Mouse (Mus musculus) forebrain, embryonic 12.5 days (tissue): ENCODE data around the gene Fcgr4. TPM values are rescaled to one million over a fixed set of nuclear protein-coding genes. Genes with fewer than 3 reads are reported as not detected.
"Not testable (repeated sequence)": the region's sequence is repeated elsewhere in the genome, so short reads cannot be mapped to it uniquely, and the experiment has no call there.

ENCODE experiments used
- ATAC-seq: fragments of 200-750 bp; cut with Nextera tagmentation; 2 replicates; pipeline ENCODE4 v1.8.0; 2017; ENCODE audit warnings: moderate TSS enrichment; ENCODE audit not compliant: low FRiP score
- H3K27ac ChIP-seq: fragments of 300-500 bp; sonication (generic); 2 replicates; pipeline ENCODE4 v1.5.1; 2016; ENCODE audit warnings: mild to moderate bottlenecking
- H3K27me3 ChIP-seq: fragments of 300-500 bp; sonication (generic); 2 replicates; pipeline ENCODE4 v1.6.1; 2016; ENCODE audit warnings: mild to moderate bottlenecking
- H3K36me3 ChIP-seq: fragments of 300-500 bp; sonication (generic); replicated peaks from 2 replicates; pipeline ENCODE4 v1.6.1; 2016; ENCODE audit warnings: mild to moderate bottlenecking
- H3K4me1 ChIP-seq: fragments of 300-500 bp; sonication (generic); 2 replicates; pipeline ENCODE4 v1.6.1; 2016
- H3K4me2 ChIP-seq: fragments of 300-500 bp; sonication (generic); 2 replicates; pipeline ENCODE4 v1.6.1; 2016; ENCODE audit warnings: mild to moderate bottlenecking, moderate library complexity
- H3K4me3 ChIP-seq: fragments of 300-500 bp; sonication (generic); replicated peaks from 2 replicates; pipeline ENCODE4 v1.5.1; 2016; ENCODE audit warnings: mild to moderate bottlenecking
- H3K9ac ChIP-seq: fragments of 300-500 bp; sonication (generic); 2 replicates; pipeline ENCODE4 v1.6.1; 2016; ENCODE audit warnings: mild to moderate bottlenecking
- H3K9me3 ChIP-seq: fragments of 300-500 bp; sonication (generic); 2 replicates; pipeline ENCODE4 v1.6.1; 2016
- WGBS: fragments of 180-500 bp; shearing (Covaris S2); methylation state at CpG from one replicate; pipeline ENCODE4 v1.1.7; 2016; 5-methylcytosine and 5-hydroxymethylcytosine counted together
- polyA plus RNA-seq: library from polyadenylated mRNA; unstranded; fragments of >200 nt; fragmentation: Nextera tagmentation; extraction: Ambion mirVana; gene quantifications from 2 replicates; pipeline ENCODE4 v1.2.1, GENCODE M21; 2016

The Fcgr4 gene
- polyA plus RNA-seq, 1 experiment from 2014 or later = 0.26 TPM

- H3K9ac ChIP-seq = 0 out of 2 replicates have a peak within 1 kb of the TSS, but pooled peaks have one; percentile 8
- peak within 1 kb of the TSS; percentile 39 for H3K4me3 ChIP-seq
- H3K4me1 ChIP-seq, H3K36me3 ChIP-seq, H3K9me3 ChIP-seq, H3K27ac ChIP-seq: not testable (repeated sequence)
- 1% methylated on average over 44 of the region's 75 CpGs for WGBS
- peak; percentile 75 for ATAC-seq
- H3K4me2 ChIP-seq = peak within 1 kb of the TSS; percentile 51
- peaks cover 44% of the 10 kb centered on the region for H3K27me3 ChIP-seq
Measured at GRCm38 (mm10) chr1:171064491-171065242, 45.9 kb downstream of the Fcgr4 start, which contains the start of gene Fcgr3. Fcgr3 (minus strand) TSS chr1:171064935.

GRCm38 (mm10) chr1:171065243-171065587 lies 46.5 kb downstream of the Fcgr4 start:
- peaks cover 48% of the 10 kb centered on the region for H3K27me3 ChIP-seq
- H3K4me2 ChIP-seq = peak overlapping the region; percentile 46
- H3K4me3 ChIP-seq = peak overlapping the region; percentile 39
- ATAC-seq = peak; percentile 39
- H3K9ac ChIP-seq, H3K4me1 ChIP-seq, H3K27ac ChIP-seq, H3K9me3 ChIP-seq, H3K36me3 ChIP-seq: not testable (repeated sequence)
- under 1% methylated on average over 25 of the region's 35 CpGs for WGBS

GRCm38 (mm10) chr1:171065768-171066167 lies 47.0 kb downstream of the Fcgr4 start:
- not testable (repeated sequence) for H3K9ac ChIP-seq, H3K27ac ChIP-seq, H3K36me3 ChIP-seq, H3K9me3 ChIP-seq, H3K4me1 ChIP-seq
- Histone ChIP-seq H3K27me3 (peaks cover 47% of the 10 kb centered on the region), H3K4me3 (peak overlapping the region; percentile 39), H3K4me2 (peak overlapping the region; percentile 50)
- WGBS = 6% methylated on average over 31 of the region's 45 CpGs
- peak; percentile 5 for ATAC-seq

- H3K4me1 ChIP-seq, H3K9ac ChIP-seq, H3K27ac ChIP-seq, H3K4me2 ChIP-seq, H3K4me3 ChIP-seq, H3K9me3 ChIP-seq, H3K36me3 ChIP-seq: not testable (repeated sequence)
- peak; percentile 25 for ATAC-seq
- H3K27me3 ChIP-seq = peaks cover 53% of the 10 kb centered on the region
- WGBS = 20% methylated on average over 5 of the region's 10 CpGs
Measured at GRCm38 (mm10) chr1:171066583-171066982, 47.9 kb downstream of the Fcgr4 start.

- H3K36me3 ChIP-seq, H3K9me3 ChIP-seq, H3K9ac ChIP-seq, H3K4me2 ChIP-seq, ATAC-seq, H3K4me1 ChIP-seq, H3K27ac ChIP-seq, H3K4me3 ChIP-seq: not testable (repeated sequence)
- 51% methylated on average over 5 of the region's 5 CpGs for WGBS
- H3K27me3 ChIP-seq = peaks cover 53% of the 10 kb centered on the region
Measured at GRCm38 (mm10) chr1:171067928-171068327, 49.2 kb downstream of the Fcgr4 start.

GRCm38 (mm10) chr1:171069508-171069907 lies 50.8 kb downstream of the Fcgr4 start:
- H3K27me3 ChIP-seq = peaks cover 49% of the 10 kb centered on the region
- ATAC-seq = not testable (repeated sequence)

GRCm38 (mm10) chr1:171070879-171071278 lies 52.2 kb downstream of the Fcgr4 start:
- H3K27ac ChIP-seq, ATAC-seq, H3K9ac ChIP-seq, H3K4me1 ChIP-seq, H3K4me3 ChIP-seq, H3K9me3 ChIP-seq, H3K36me3 ChIP-seq: not testable (repeated sequence)
- 20% methylated on average over 15 of the region's 16 CpGs for WGBS
- 0 out of 2 replicates have a peak overlapping the region, but pooled peaks have one; percentile 0 for H3K4me2 ChIP-seq
- H3K27me3 ChIP-seq = peaks cover 42% of the 10 kb centered on the region

More at GRCm38 (mm10) chr1:171069508-171069907, 50.8 kb downstream of the Fcgr4 start:
- not testable (repeated sequence) for H3K4me3 ChIP-seq, H3K9me3 ChIP-seq, H3K9ac ChIP-seq, H3K4me2 ChIP-seq, H3K27ac ChIP-seq, H3K36me3 ChIP-seq, H3K4me1 ChIP-seq
- WGBS = 66% methylated on average over 3 of the region's 3 CpGs

- not testable (repeated sequence) for H3K27ac ChIP-seq, H3K4me3 ChIP-seq, H3K36me3 ChIP-seq, H3K9ac ChIP-seq, H3K4me1 ChIP-seq, H3K9me3 ChIP-seq
- Histone ChIP-seq H3K27me3 (peaks cover 37% of the 10 kb centered on the region), H3K4me2 (0 out of 2 replicates have a peak overlapping the region, but pooled peaks have one; percentile 15)
- WGBS = no CpG with 5 or more reads among the region's 35 CpGs
- ATAC-seq = peak; percentile 65
Measured at GRCm38 (mm10) chr1:171071726-171072125, 53.0 kb downstream of the Fcgr4 start.

GRCm38 (mm10) chr1:171072217-171072616 lies 53.5 kb downstream of the Fcgr4 start:
- H3K4me2 ChIP-seq, H3K4me1 ChIP-seq, H3K4me3 ChIP-seq, H3K9ac ChIP-seq, H3K27ac ChIP-seq, H3K9me3 ChIP-seq, H3K36me3 ChIP-seq: not testable (repeated sequence)
- peaks cover 39% of the 10 kb centered on the region for H3K27me3 ChIP-seq
- peak; percentile 52 for ATAC-seq
- no CpG with 5 or more reads among the region's 45 CpGs for WGBS

- H3K4me2 ChIP-seq, H3K4me1 ChIP-seq, H3K27ac ChIP-seq, H3K4me3 ChIP-seq, H3K9me3 ChIP-seq, H3K9ac ChIP-seq, H3K36me3 ChIP-seq: not testable (repeated sequence)
- peaks cover 49% of the 10 kb centered on the region for H3K27me3 ChIP-seq
- ATAC-seq = 0 out of 2 replicates have a peak, but pooled peaks have one; percentile 3
- WGBS = 30% methylated on average over 6 of the region's 10 CpGs
Measured at GRCm38 (mm10) chr1:171074283-171074682, 55.6 kb downstream of the Fcgr4 start.

- not testable (repeated sequence) for H3K27ac ChIP-seq, H3K9ac ChIP-seq, H3K9me3 ChIP-seq, H3K4me1 ChIP-seq, H3K4me2 ChIP-seq, H3K4me3 ChIP-seq, H3K36me3 ChIP-seq, ATAC-seq
- WGBS = 76% methylated on average over 5 of the region's 5 CpGs
- peaks cover 36% of the 10 kb centered on the region for H3K27me3 ChIP-seq
Measured at GRCm38 (mm10) chr1:171076176-171076575, 57.5 kb downstream of the Fcgr4 start.

GRCm38 (mm10) chr1:171077192-171077591 lies 58.5 kb downstream of the Fcgr4 start:
- H3K27me3 ChIP-seq = peaks cover 42% of the 10 kb centered on the region
- not testable (repeated sequence) for H3K4me2 ChIP-seq, H3K36me3 ChIP-seq, H3K9ac ChIP-seq, H3K9me3 ChIP-seq, H3K4me3 ChIP-seq, H3K27ac ChIP-seq, ATAC-seq, H3K4me1 ChIP-seq
- 35% methylated on average over 5 of the region's 5 CpGs for WGBS

- H3K27me3 ChIP-seq = peaks cover 42% of the 10 kb centered on the region
- WGBS = 6% methylated on average over 20 of the region's 27 CpGs
Measured at GRCm38 (mm10) chr1:171077955-171078354, 59.2 kb downstream of the Fcgr4 start.

More at GRCm38 (mm10) chr1:171077955-171078354, 59.2 kb downstream of the Fcgr4 start:
- Histone ChIP-seq H3K4me2 (peak overlapping the region; percentile 46), H3K4me3 (peak overlapping the region; percentile 27)
- not testable (repeated sequence) for H3K36me3 ChIP-seq, H3K9me3 ChIP-seq, H3K4me1 ChIP-seq, H3K9ac ChIP-seq, H3K27ac ChIP-seq
- peak; percentile 17; the same call in 1 of the 2 replicates for ATAC-seq
